Mouse (Mus musculus): ENCODE results near the gene Glp1r.

Glp1r gene

GRCm38 (mm10) chr17:30911732-30912088 is 10.1 kb downstream of the Glp1r start:
- in situ Hi-C loops (cut with MboI, MseI), result no loop called here

- in situ Hi-C loops (cut with MboI, MseI), result no loop called here
Measured at GRCm38 (mm10) chr17:30912536-30912935, 10.9 kb downstream of the Glp1r start.

GRCm38 (mm10) chr17:30914264-30914663 is 12.6 kb downstream of the Glp1r start:
- in situ Hi-C loops (cut with MboI, MseI), result no loop called here

GRCm38 (mm10) chr17:30923566-30923965 is 21.9 kb downstream of the Glp1r start:
- in situ Hi-C loops (cut with MboI, MseI), result no loop called here

- in situ Hi-C loops (cut with MboI, MseI), result no loop called here
Measured at GRCm38 (mm10) chr17:30930827-30931226, 29.2 kb downstream of the Glp1r start.

- in situ Hi-C loops (cut with MboI, MseI), result no loop called here
Measured at GRCm38 (mm10) chr17:30932836-30933235, 31.2 kb downstream of the Glp1r start.

- in situ Hi-C loops (cut with MboI, MseI), result no loop called here
Measured at GRCm38 (mm10) chr17:30935301-30935700, 33.7 kb downstream of the Glp1r start.

GRCm38 (mm10) chr17:30938554-30938953 is 36.9 kb downstream of the Glp1r start:
- in situ Hi-C loops (cut with MboI, MseI), result no loop called here

GRCm38 (mm10) chr17:30948382-30948781 is 46.8 kb downstream of the Glp1r start:
- in situ Hi-C loops (cut with MboI, MseI), result loop anchor here in 1 of 2 experiments (5.0 kb wide), 1 partner anchor 136 kb away; no protein-coding TSS in a partner anchor

GRCm38 (mm10) chr17:30950780-30951179 is 49.2 kb downstream of the Glp1r start:
- in situ Hi-C loops (cut with MboI, MseI), result no loop called here

GRCm38 (mm10) chr17:30951600-30951999 is 50.0 kb downstream of the Glp1r start:
- in situ Hi-C loops (cut with MboI, MseI), result no loop called here

GRCm38 (mm10) chr17:30954340-30954739 is 52.7 kb downstream of the Glp1r start, which contains the start of gene Umodl1:
Gene Umodl1, plus strand, starts transcription at chr17:30954640.
- in situ Hi-C loops (cut with MboI, MseI), result no loop called here

- in situ Hi-C loops (cut with MboI, MseI), result no loop called here
Measured at GRCm38 (mm10) chr17:30961936-30962592, 60.4 kb downstream of the Glp1r start.

GRCm38 (mm10) chr17:30962880-30963279 is 61.3 kb downstream of the Glp1r start:
- in situ Hi-C loops (cut with MboI, MseI), result no loop called here

GRCm38 (mm10) chr17:30969983-30970382 is 68.4 kb downstream of the Glp1r start:
- in situ Hi-C loops (cut with MboI, MseI), result no loop called here

- in situ Hi-C loops (cut with MboI, MseI), result no loop called here
Measured at GRCm38 (mm10) chr17:30971877-30972276, 70.3 kb downstream of the Glp1r start.

GRCm38 (mm10) chr17:30973332-30973731 is 71.7 kb downstream of the Glp1r start:
- in situ Hi-C loops (cut with MboI, MseI), result no loop called here

- in situ Hi-C loops (cut with MboI, MseI), result no loop called here
Measured at GRCm38 (mm10) chr17:30977290-30977689, 75.7 kb downstream of the Glp1r start.

GRCm38 (mm10) chr17:30978556-30978955 is 76.9 kb downstream of the Glp1r start:
- in situ Hi-C loops (cut with MboI, MseI), result no loop called here

GRCm38 (mm10) chr17:30983521-30983920 is 81.9 kb downstream of the Glp1r start:
- in situ Hi-C loops (cut with MboI, MseI), result no loop called here

GRCm38 (mm10) chr17:30990254-30990653 is 88.6 kb downstream of the Glp1r start:
- in situ Hi-C loops (cut with MboI, MseI), result loop anchor here in 1 of 2 experiments (5.0 kb wide), 1 partner anchor 48 kb away; no protein-coding TSS in a partner anchor
